Mouse (Mus musculus): ENCODE measurements around the gene Gm17087.

GRCm38 (mm10) chr17:8536522-8536921 is 30.2 kb downstream of the Gm17087 start:
- TF ChIP-seq FLI1 (IDR thresholded peaks at IDR 0.05; ENCODE audit: low read length) (no peak), GATA1 (IDR thresholded peaks at IDR 0.05; ENCODE audit: borderline replicate concordance, low read length) (no peak)

Measured in megakaryocyte, embryonic 14.5 days (primary cell).